Mouse (Mus musculus): ENCODE results near the gene Ppfibp1.

- no peak for TF ChIP-seq POLR2A (IDR thresholded peaks at IDR 0.05; ENCODE audit: insufficient read depth, low read depth, low read length)
- no peak for TF ChIP-seq EP300 (IDR thresholded peaks at IDR 0.05; ENCODE audit: insufficient read depth, low read depth, low read length)
These were observed 85.5 kb downstream of the Ppfibp1 start for GRCm38 (mm10) chr6:146973830-146974229.

Data from heart, adult 2 months (tissue).